Mouse (Mus musculus): ENCODE results near the gene Als2cl.
A peak's percentile ranks its signal among the peaks of the same experiment; 100 is the strongest.

Gene Als2cl

GRCm38 (mm10) chr9:110881953-110882352, 2.3 kb downstream of the Als2cl start:
- DNase-seq: no peak

- DNase-seq: peak; percentile 78
These were observed 8.0 kb downstream of the Als2cl start for GRCm38 (mm10) chr9:110887388-110888303.

GRCm38 (mm10) chr9:110888935-110889334, 9.3 kb downstream of the Als2cl start:
- no peak for DNase-seq

GRCm38 (mm10) chr9:110890026-110890783, 10.5 kb downstream of the Als2cl start:
- peak; percentile 28 for DNase-seq

GRCm38 (mm10) chr9:110891077-110891828, 11.6 kb downstream of the Als2cl start:
- DNase-seq: peak; percentile 43

- no peak for DNase-seq
These were observed 12.9 kb downstream of the Als2cl start for GRCm38 (mm10) chr9:110892552-110892951.

GRCm38 (mm10) chr9:110893429-110893828, 13.8 kb downstream of the Als2cl start:
- no peak for DNase-seq

GRCm38 (mm10) chr9:110895507-110895906, 15.8 kb downstream of the Als2cl start:
- peak; percentile 89 for DNase-seq

- no peak for DNase-seq
These were observed 16.3 kb downstream of the Als2cl start for GRCm38 (mm10) chr9:110895994-110896393.

- peak; percentile 95 for DNase-seq
These were observed 16.9 kb downstream of the Als2cl start for GRCm38 (mm10) chr9:110896595-110896994.

- no peak for DNase-seq
These were observed 19.9 kb downstream of the Als2cl start for GRCm38 (mm10) chr9:110899451-110900008.

- DNase-seq: no peak
These were observed 21.5 kb downstream of the Als2cl start for GRCm38 (mm10) chr9:110901204-110901603.

GRCm38 (mm10) chr9:110902271-110902670, 22.6 kb downstream of the Als2cl start:
- no peak for DNase-seq

GRCm38 (mm10) chr9:110907201-110907837, 27.6 kb downstream of the Als2cl start:
- DNase-seq: peak; percentile 69

GRCm38 (mm10) chr9:110907838-110908630, 28.4 kb downstream of the Als2cl start:
- DNase-seq: peak; percentile 67

GRCm38 (mm10) chr9:110908631-110909016, 29.0 kb downstream of the Als2cl start:
- peak; percentile 60 for DNase-seq

GRCm38 (mm10) chr9:110909371-110909967, 29.8 kb downstream of the Als2cl start:
- DNase-seq: peak; percentile 57

GRCm38 (mm10) chr9:110914631-110915236, 35.1 kb downstream of the Als2cl start:
- peak; percentile 29 for DNase-seq

- peak; percentile 47 for DNase-seq
These were observed 35.8 kb downstream of the Als2cl start for GRCm38 (mm10) chr9:110915466-110915865.

GRCm38 (mm10) chr9:110916786-110917185, 37.1 kb downstream of the Als2cl start, which contains the start of gene Fam240a:
Fam240a (minus strand) TSS chr9:110916861.
- no peak for DNase-seq
